Mouse (Mus musculus) urinary bladder, postnatal 0 days (tissue): ENCODE results near the gene Cwc25. TPM values are rescaled to one million over a fixed set of nuclear protein-coding genes. Genes with fewer than 3 reads are reported as not detected.

Experiments
- microRNA-seq: library from miRNA; unstranded; fragments of <30 nt; microRNA quantifications from one replicate; pipeline ENCODE4, GENCODE M21; 2016
- polyA plus RNA-seq: library from polyadenylated mRNA; unstranded; fragments of >200 nt; fragmentation: Nextera tagmentation; extraction: Ambion mirVana; gene quantifications from 2 replicates; pipeline ENCODE4 v1.2.1, GENCODE M21; 2015

Cwc25 gene
- polyA plus RNA-seq = 8.5 and 9.5 TPM in 2 replicates

GRCm38 (mm10) chr11:97766154-97766881 is at the start of gene Cwc25:
Gene Cwc25 (minus strand): TSS chr11:97766556.

GRCm38 (mm10) chr11:97798782-97799145 is 32.4 kb upstream of the Cwc25 start, which contains the start of gene Lasp1:
Gene Lasp1 (plus strand): TSS chr11:97799000.

DNA sequence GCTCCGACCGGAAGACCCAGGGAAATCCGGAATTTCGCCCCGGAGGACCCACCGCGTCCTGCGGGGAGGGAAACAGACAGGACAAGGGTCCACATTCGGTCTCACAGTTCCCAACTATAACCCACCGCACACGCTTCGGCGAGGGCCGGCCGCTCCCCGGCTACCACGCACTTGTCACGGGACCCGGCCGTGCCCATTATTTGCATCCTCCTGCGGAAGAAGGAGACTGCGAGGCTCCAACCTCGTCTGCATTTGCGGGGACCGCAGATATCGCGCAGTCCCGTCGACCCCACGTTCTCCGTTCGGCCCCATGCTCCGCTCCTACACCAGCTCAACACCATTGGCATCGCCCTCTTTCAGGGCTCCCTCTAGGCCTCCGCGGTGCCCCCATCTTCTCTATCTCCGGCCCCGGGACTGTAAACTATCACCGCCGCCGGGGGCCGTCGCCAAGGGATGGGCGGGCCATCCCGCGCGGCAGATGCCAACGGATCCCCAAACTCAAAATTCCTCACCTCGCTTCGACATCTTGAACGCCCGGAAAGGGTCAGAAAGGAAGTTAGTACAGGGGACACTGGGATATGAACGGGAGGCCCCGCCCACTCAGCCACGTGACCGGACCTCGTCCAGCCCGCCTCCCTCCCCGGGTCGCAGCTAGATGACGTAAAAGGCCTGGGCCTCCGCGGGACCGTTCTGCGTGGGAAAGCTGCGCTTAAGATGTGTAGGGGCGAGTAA is 15.6 kb upstream of the Cwc25 start, which contains the start of gene Rpl23:
Rpl23 (minus strand) TSS at position 606 of the 732 bp plus-strand sequence.

DNA sequence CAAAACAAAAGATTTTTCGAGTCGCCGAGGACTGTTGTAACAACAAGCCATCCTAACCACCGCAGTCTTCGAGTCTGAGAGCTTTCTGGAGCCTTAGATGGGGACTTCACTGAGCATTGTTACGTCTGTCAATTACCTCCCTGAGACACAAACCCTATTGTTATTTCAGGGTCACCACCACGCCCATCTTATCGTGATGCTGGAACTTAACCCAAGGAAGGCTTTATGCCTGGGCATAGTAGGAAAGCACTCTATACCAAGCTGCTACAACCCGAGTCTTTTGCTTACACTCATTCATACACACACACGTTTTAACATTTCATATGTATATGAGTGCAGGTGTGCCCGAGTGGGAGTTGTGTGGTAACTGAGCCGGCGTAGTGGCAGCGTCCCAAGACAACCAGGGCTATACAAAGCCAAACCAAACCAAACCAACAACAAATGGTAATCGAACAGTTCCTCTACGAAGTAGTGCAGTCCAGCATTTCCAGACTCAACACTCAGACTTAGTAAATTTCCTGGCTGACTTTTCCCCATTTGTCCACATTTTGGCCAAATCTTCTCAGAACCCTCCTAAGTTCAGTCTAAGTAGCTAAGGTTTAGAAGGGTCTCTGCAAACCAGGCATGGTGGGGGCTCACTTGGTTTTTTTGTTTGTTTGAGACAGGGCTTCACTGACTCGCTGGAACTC is 9.6 kb upstream of the Cwc25 start, which contains the start of gene 1700001P01Rik:
1700001P01Rik (minus strand) TSS at position 111 of the 689 bp plus-strand sequence.

DNA sequence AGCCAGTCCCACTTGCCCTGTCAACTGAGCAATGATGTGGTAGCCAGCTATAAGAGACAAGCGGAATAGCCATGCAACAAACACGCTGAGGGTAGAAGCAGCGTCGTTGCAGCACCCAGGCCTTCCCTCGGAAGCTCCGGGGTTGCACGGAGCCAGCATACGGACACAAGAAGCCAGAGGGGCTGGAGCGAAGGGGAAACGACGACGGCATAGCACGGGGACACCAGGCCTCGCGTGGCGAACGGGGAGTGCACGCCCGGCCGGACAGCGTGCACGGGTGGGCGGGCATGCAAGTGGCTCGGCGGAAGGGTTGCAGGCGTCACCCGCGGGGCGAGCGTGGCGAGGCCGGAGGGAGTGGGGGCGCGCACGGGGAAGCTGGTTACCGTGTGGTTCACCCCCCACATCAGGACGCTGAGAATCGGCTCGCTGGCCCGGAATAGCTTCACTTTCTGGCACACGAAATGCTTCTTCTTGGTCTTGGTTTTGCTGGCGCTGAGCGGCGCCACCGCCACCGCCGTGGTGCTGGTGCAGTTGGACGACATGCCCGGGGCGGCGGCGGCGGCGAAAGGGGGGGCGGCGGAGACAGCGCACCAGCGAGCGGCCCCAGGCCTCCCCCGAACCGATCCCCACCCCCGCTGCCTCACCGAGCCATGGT is 22.2 kb downstream of the Cwc25 start, which contains the start of gene Pip4k2b:
Pip4k2b (minus strand) TSS at position 642 of the 655 bp plus-strand sequence.

DNA sequence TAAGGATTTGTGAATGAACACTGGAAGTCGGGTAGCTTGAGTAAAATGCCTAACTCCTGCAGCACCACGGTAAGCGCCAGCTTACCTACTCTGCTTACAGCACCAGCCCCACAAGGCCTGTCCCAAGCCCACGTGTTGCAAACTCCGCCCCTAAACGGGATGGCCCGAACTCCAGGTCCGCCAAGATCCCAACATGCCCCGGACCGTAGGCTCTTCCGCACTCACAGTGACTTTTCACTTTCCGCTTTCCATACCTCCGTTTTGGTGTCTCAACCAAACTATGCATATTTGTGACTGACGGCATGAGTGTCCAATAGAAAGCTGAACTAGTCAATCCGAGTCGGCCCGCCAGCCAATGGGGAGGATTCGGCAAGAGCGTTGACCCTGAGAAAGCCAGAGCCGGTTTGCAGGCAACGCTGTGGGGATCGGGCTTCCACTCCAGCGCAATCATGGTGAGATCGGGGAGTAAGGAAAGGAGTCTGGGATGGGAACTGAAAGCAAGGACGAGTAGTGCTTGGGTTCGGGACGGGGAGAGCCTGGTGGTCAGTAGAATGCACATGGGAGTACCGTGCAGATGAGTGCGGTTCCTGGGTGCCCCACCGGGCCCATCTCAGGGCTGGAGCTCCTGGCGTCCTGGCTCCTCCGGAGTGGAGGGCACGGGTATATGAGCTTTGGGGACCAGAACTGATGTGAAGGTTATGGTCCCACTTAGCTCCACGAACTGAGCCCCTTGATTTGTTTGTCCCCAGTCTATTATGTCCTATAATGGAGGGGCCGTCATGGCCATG is 63.1 kb downstream of the Cwc25 start, which contains the start of gene Psmb3:
Psmb3 (plus strand) TSS at position 361 of the 788 bp plus-strand sequence.

DNA sequence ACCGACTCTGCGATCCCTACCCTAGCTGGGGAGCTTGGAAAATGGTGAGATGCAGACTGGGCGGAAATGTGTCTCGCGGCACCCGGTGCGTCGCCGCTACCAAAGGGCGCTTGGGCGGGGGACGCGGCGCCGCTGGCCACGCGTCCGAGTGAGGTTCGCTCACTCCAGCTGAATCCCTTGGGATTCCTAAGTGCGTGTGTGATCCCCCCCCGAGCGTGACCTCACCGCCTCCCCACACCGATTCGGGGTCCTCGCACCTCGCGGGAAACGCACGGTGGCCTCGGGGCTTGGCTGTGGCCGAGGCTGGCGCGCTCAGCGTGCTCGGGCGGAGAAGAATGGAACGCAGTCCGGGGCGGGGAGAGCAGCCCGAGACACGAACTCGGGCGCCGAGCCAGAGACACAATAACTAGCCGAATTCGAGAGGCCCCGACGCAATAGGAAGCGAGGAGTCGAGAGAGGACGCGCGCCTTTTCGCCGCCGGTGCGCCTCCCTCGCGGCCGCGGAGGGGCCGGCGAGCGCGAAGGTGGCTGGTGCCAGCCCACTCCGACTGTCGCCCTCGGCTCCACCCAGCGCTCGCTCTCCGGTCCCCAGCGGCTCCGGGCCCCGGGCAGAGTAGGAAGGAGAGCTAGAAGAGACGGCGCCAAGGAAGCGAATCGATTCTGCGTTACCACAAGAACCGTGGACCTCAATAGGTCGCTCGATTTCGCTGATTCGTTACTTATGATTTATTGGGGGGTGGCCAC is 66.2 kb downstream of the Cwc25 start, which contains the start of gene Pcgf2:
Pcgf2 (minus strand) TSS at position 495 of the 743 bp plus-strand sequence.

Small RNAs within 50 kb of the gene (microRNA-seq; reads per million reads assigned to microRNA genes)
- not detected for gene Mir8102

Other genes starting within 250 kb of the Cwc25 start
- 0.07 TPM in 1 of 2 replicates, not detected in the other for gene Srcin1, start 190.4 kb downstream of the Cwc25 start, polyA plus RNA-seq
- gene Epop, start 136.9 kb downstream of the Cwc25 start, polyA plus RNA-seq = 0.53 and 0.85 TPM in 2 replicates
- gene Mllt6, start 103.1 kb downstream of the Cwc25 start, polyA plus RNA-seq = 0.77 and 0.80 TPM in 2 replicates
- 50.3 and 54.7 TPM in 2 replicates for gene Cisd3, start 80.7 kb downstream of the Cwc25 start, polyA plus RNA-seq
- gene Pcgf2, start 66.1 kb downstream of the Cwc25 start, polyA plus RNA-seq = 5.4 and 7.4 TPM in 2 replicates
- 367 and 421 TPM in 2 replicates for gene Psmb3, start 63.2 kb downstream of the Cwc25 start, polyA plus RNA-seq
- gene Pip4k2b, start 21.9 kb downstream of the Cwc25 start, polyA plus RNA-seq = 1.1 and 1.6 TPM in 2 replicates
- not detected in 2 replicates for gene 1700001P01Rik, start 9.4 kb upstream of the Cwc25 start, polyA plus RNA-seq
- 530 and 534 TPM in 2 replicates for gene Rpl23, start 15.9 kb upstream of the Cwc25 start, polyA plus RNA-seq
- 101 and 122 TPM in 2 replicates for gene Lasp1, start 32.4 kb upstream of the Cwc25 start, polyA plus RNA-seq
- 1.2 and 1.8 TPM in 2 replicates for gene B230217C12Rik, start 74.2 kb upstream of the Cwc25 start, polyA plus RNA-seq
- gene Fbxo47, start 117.6 kb upstream of the Cwc25 start, polyA plus RNA-seq = 0.18 and 0.29 TPM in 2 replicates
- gene Plxdc1, start 219.9 kb upstream of the Cwc25 start, polyA plus RNA-seq = 0.88 and 1.3 TPM in 2 replicates
- gene Arl5c, start 229.6 kb upstream of the Cwc25 start, polyA plus RNA-seq = 4.9 and 6.1 TPM in 2 replicates